Mouse (Mus musculus): ENCODE measurements at regions not wholly inside any gene's neighbourhood (a gene's known extent, or its start where the extent isn't known, plus 50 kb on each side); places are given as distances from the start of the nearest gene placed in this dataset.
A peak's percentile ranks its signal among the peaks of the same experiment; 100 is the strongest.
"Not testable (repeated sequence)": the region's sequence is repeated elsewhere in the genome, so short reads cannot be mapped to it uniquely, and the experiment has no call there.

GRCm38 (mm10) chr14:15872013-15872412 is 377.1 kb upstream of the Ngly1 start:
- DNase-seq: no peak

GRCm38 (mm10) chr14:15880146-15880545 is 368.9 kb upstream of the Ngly1 start:
- DNase-seq: no peak

GRCm38 (mm10) chr14:15881284-15881683 is 367.8 kb upstream of the Ngly1 start:
- peak; percentile 82 for DNase-seq

GRCm38 (mm10) chr14:15884641-15885340 is 364.3 kb upstream of the Ngly1 start:
- no peak for DNase-seq

- no peak for DNase-seq
Observed at GRCm38 (mm10) chr14:15897098-15897497, 352.0 kb upstream of the Ngly1 start.

GRCm38 (mm10) chr14:15906429-15906828 is 342.7 kb upstream of the Ngly1 start:
- DNase-seq: not testable (repeated sequence)

GRCm38 (mm10) chr14:15913206-15913605 is 335.9 kb upstream of the Ngly1 start:
- DNase-seq: peak; percentile 70

- no peak for DNase-seq
Observed at GRCm38 (mm10) chr14:15914176-15914575, 334.9 kb upstream of the Ngly1 start.

GRCm38 (mm10) chr14:15924676-15925075 is 324.4 kb upstream of the Ngly1 start:
- not testable (repeated sequence) for DNase-seq

- DNase-seq: no peak
Observed at GRCm38 (mm10) chr14:15934729-15935128, 314.4 kb upstream of the Ngly1 start.

- DNase-seq: no peak
Observed at GRCm38 (mm10) chr14:15970321-15970720, 278.8 kb upstream of the Ngly1 start.

GRCm38 (mm10) chr14:15970767-15971166 is 278.3 kb upstream of the Ngly1 start:
- DNase-seq: no peak

- DNase-seq: no peak
Observed at GRCm38 (mm10) chr14:15971306-15971705, 277.8 kb upstream of the Ngly1 start.

- no peak for DNase-seq
Observed at GRCm38 (mm10) chr14:15977366-15977765, 271.7 kb upstream of the Ngly1 start.

- peak; percentile 8 for DNase-seq
Observed at GRCm38 (mm10) chr14:15978329-15978728, 270.8 kb upstream of the Ngly1 start.

GRCm38 (mm10) chr14:16005409-16005808 is 243.7 kb upstream of the Ngly1 start:
- no peak for DNase-seq

GRCm38 (mm10) chr14:16006968-16007367 is 242.1 kb upstream of the Ngly1 start:
- no peak for DNase-seq

- DNase-seq: no peak
Observed at GRCm38 (mm10) chr14:16009778-16010177, 239.3 kb upstream of the Ngly1 start.

- DNase-seq: no peak
Observed at GRCm38 (mm10) chr14:16023853-16024252, 225.2 kb upstream of the Ngly1 start.

- no peak for DNase-seq
Observed at GRCm38 (mm10) chr14:16037771-16038170, 211.3 kb upstream of the Ngly1 start.

- DNase-seq: no peak
Observed at GRCm38 (mm10) chr14:16038336-16038735, 210.7 kb upstream of the Ngly1 start.

GRCm38 (mm10) chr14:16044466-16044865 is 204.6 kb upstream of the Ngly1 start:
- no peak for DNase-seq

- not testable (repeated sequence) for DNase-seq
Observed at GRCm38 (mm10) chr14:16072534-16072933, 176.5 kb upstream of the Ngly1 start.

- DNase-seq: no peak
Observed at GRCm38 (mm10) chr14:16074089-16074488, 175.0 kb upstream of the Ngly1 start.

- no peak for DNase-seq
Observed at GRCm38 (mm10) chr14:16079096-16079495, 170.0 kb upstream of the Ngly1 start.
